25 mouse cellular contexts compared by ENCODE assay signal in genomic region chr8:115448367-115448766, GRCm38 (mm10).
A peak's percentile ranks its signal among the peaks of the same experiment; 100 is the strongest.
DNase-seq lines count a peak whose midpoint lies in the region; ATAC-seq lines count a peak whose summit lies in the region.
"Had no signal": no experiment of that assay in that cellular context is flagged by ENCODE, and none has a peak within 500 bp of the region (broad histone marks: within the 10 kb centered on the region; RNA-seq: fewer than 3 reads in every experiment).

No protein-coding gene starts in this region.

- H3K27ac ChIP-seq in hindbrain, embryonic 16.5 days (ENCODE audit: low read depth, low read length): no peak overlapping the region
- H3K27ac ChIP-seq in hindbrain, embryonic 12.5 days: no peak overlapping the region
- H3K27ac ChIP-seq: forebrain, embryonic 10.5 days; gastrocnemius, adult 2 months; heart, embryonic 10.5 days; heart, embryonic 13.5 days; hindbrain, embryonic 13.5 days had no signal

- H3K27me3 ChIP-seq in hindbrain, embryonic 16.5 days (replicated peaks; ENCODE audit: control insufficient read depth, insufficient read depth, low read length): no peaks in the 10 kb centered on the region
- no peaks in the 10 kb centered on the region for H3K27me3 ChIP-seq in hindbrain, embryonic 12.5 days
- H3K27me3 ChIP-seq: heart, embryonic 13.5 days; hindbrain, embryonic 13.5 days had no signal

- no peak overlapping the region for H3K9ac ChIP-seq in hindbrain, embryonic 16.5 days (ENCODE audit: low read depth, low read length)
- H3K9ac ChIP-seq in hindbrain, embryonic 12.5 days: no peak overlapping the region
- H3K9ac ChIP-seq: forebrain, postnatal 0 days; heart, embryonic 13.5 days; hindbrain, embryonic 13.5 days had no signal

- peak; percentile 56 for DNase-seq in cerebellum, adult 9-10 months
- DNase-seq in cerebellum, adult 11 months: no peak
- peak; percentile 22 for DNase-seq in Muller cell, postnatal 12 days (ENCODE audit: inconsistent ontology term)
- peak; percentile 50 for DNase-seq in brain, adult 2 months (ENCODE audit: low read depth, low spot score)
- DNase-seq: adrenal gland, adult 2 months; adrenal gland, postnatal 14 days; B cell, adult 2 months; cerebellum, postnatal 10 days; forebrain, postnatal 0 days; gastrocnemius, adult 2 months; gastrocnemius, postnatal 14 days; heart, adult 18-20 months; heart, postnatal 14 days; heart, postnatal 4 days; kidney, adult 2 months had no signal

- H3K4me3 ChIP-seq in hindbrain, embryonic 16.5 days (ENCODE audit: low read length): no peak overlapping the region
- no peak overlapping the region for H3K4me3 ChIP-seq in hindbrain, embryonic 12.5 days
- H3K4me3 ChIP-seq: forebrain, embryonic 10.5 days; gastrocnemius, adult 2 months; heart, embryonic 10.5 days; heart, embryonic 13.5 days; hindbrain, embryonic 13.5 days had no signal

- peak; percentile 78; the same call in 1 of the 2 replicates for ATAC-seq in hindbrain, embryonic 16.5 days
- ATAC-seq in hindbrain, embryonic 12.5 days (ENCODE audit: low FRiP score): no peak
- no peak for ATAC-seq in activated CD4-positive, CD25-positive, alpha-beta regulatory T cell, adult 4 months
- ATAC-seq: forebrain, embryonic 14.5 days; forebrain, postnatal 0 days; intestine, postnatal 0 days had no signal

- no peak overlapping the region for H3K4me2 ChIP-seq in hindbrain, embryonic 16.5 days (ENCODE audit: low read length)
- no peak overlapping the region for H3K4me2 ChIP-seq in hindbrain, embryonic 12.5 days (replicated peaks)
- H3K4me2 ChIP-seq: heart, embryonic 13.5 days; hindbrain, embryonic 13.5 days had no signal

- WGBS in hindbrain, embryonic 16.5 days: 34% methylated on average over 3 of the region's 3 CpGs
- WGBS in hindbrain, embryonic 12.5 days: 46% methylated on average over 3 of the region's 3 CpGs

- no peaks in the 10 kb centered on the region for H3K36me3 ChIP-seq in hindbrain, embryonic 16.5 days (ENCODE audit: control insufficient read depth, insufficient read depth, low read length)
- H3K36me3 ChIP-seq in hindbrain, embryonic 12.5 days: no peaks in the 10 kb centered on the region
- H3K36me3 ChIP-seq: forebrain, embryonic 10.5 days; G1E; heart, embryonic 10.5 days; heart, embryonic 13.5 days; hindbrain, embryonic 13.5 days had no signal

- no peaks in the 10 kb centered on the region for H3K9me3 ChIP-seq in hindbrain, embryonic 16.5 days (ENCODE audit: control insufficient read depth, low read length)
- H3K9me3 ChIP-seq in hindbrain, embryonic 12.5 days (replicated peaks): no peaks in the 10 kb centered on the region; the same call in 1 of the 2 replicates
- H3K9me3 ChIP-seq: forebrain, embryonic 10.5 days; heart, embryonic 10.5 days; heart, embryonic 13.5 days; hindbrain, embryonic 13.5 days had no signal

- H3K4me1 ChIP-seq in hindbrain, embryonic 16.5 days (ENCODE audit: control insufficient read depth, insufficient read depth, low read depth, low read length): no peaks in the 10 kb centered on the region
- H3K4me1 ChIP-seq in hindbrain, embryonic 12.5 days: 0 out of 2 replicates have a peak, but pooled peaks cover under 1% of the 10 kb centered on the region
- H3K4me1 ChIP-seq: hindbrain, embryonic 13.5 days had no signal
